Mouse (Mus musculus): Measurements from ENCODE around the gene Fzd7. TPM values are rescaled to one million over a fixed set of nuclear protein-coding genes. Genes with fewer than 3 reads are reported as not detected.

The Fzd7 gene
- 3.5 TPM for polyA plus RNA-seq (2015; fragmentation: Illumina TruSeq; extraction: RNeasy Lipid Tissue Mini Kit (QIAGEN cat#74804); ENCODE audit: low read depth, low replicate concordance)

GRCm38 (mm10) chr1:59482331-59482695 is at the start of gene Fzd7:
Gene Fzd7, plus strand, starts transcription at chr1:59482424.

DNA sequence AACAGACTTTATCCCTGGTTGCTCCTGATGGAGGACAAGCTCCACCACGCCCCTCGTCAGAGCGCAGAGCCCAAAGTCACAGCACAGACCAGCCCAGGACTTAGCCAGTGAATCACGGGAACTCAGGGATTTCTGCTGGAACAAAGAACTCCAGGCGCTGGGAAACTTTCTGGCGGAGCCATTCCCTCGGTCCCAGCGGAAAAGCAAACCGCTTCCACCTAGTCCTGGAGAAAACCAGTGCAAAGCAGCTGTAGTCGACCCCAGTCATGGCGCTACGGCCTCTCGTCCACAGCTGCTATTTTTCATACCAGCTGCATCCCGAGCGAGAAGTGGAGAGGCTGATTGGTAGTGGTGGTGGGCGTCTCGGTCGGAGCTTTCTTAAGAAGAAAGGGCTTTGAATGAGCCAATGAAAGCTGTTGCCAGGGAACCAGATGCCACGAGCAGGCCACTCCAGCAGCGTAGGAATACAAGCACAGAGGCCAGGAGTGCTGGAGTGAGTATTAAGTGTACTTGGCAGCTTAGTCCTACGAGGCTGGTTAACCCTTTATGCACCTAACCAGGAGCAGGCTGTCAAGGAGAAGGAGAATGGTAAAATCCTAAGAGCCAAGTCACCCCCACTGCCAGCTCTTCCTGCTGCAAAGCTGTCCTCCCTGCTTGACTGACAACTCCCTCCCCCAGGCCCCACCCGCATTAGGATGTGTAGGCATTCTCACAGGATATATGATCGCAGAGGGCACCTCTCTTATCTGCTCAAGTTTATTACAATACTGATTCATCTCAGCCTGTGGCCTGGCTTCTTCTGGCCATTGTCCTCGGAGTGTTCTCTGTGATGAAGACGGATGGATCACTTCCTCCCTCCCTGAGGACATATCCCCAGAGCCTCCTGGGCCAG is 34.0 kb downstream of the Fzd7 start, which contains the start of gene Gm973:
Gene Gm973 (plus strand): TSS at position 239 of the 892 bp plus-strand sequence.

Other genes with a start within 250 kb of the Fzd7 start
- 16.5 TPM for gene Als2, start 245.2 kb upstream of the Fzd7 start, polyA plus RNA-seq (2015; fragmentation: Illumina TruSeq; extraction: RNeasy Lipid Tissue Mini Kit (QIAGEN cat#74804); ENCODE audit: low read depth, low replicate concordance)
- gene Cdk15, start 225.5 kb upstream of the Fzd7 start, polyA plus RNA-seq (2015; fragmentation: Illumina TruSeq; extraction: RNeasy Lipid Tissue Mini Kit (QIAGEN cat#74804); ENCODE audit: low read depth, low replicate concordance) = 0.58 TPM
- 12.0 TPM for gene Gm973, start 33.8 kb downstream of the Fzd7 start, polyA plus RNA-seq (2015; fragmentation: Illumina TruSeq; extraction: RNeasy Lipid Tissue Mini Kit (QIAGEN cat#74804); ENCODE audit: low read depth, low replicate concordance)
- gene Sumo1, start 188.4 kb downstream of the Fzd7 start, polyA plus RNA-seq (2015; fragmentation: Illumina TruSeq; extraction: RNeasy Lipid Tissue Mini Kit (QIAGEN cat#74804); ENCODE audit: low read depth, low replicate concordance) = 255 TPM
- 54.6 TPM for gene Nop58, start 202.5 kb downstream of the Fzd7 start, polyA plus RNA-seq (2015; fragmentation: Illumina TruSeq; extraction: RNeasy Lipid Tissue Mini Kit (QIAGEN cat#74804); ENCODE audit: low read depth, low replicate concordance)

All from brain, adult 10 weeks (tissue).